Mouse (Mus musculus) cortical plate, adult 2 months (tissue): ENCODE data around the gene Ubr1. TPM values are rescaled to one million over a fixed set of nuclear protein-coding genes. Genes with fewer than 3 reads are reported as not detected.
A peak's percentile ranks its signal among the peaks of the same experiment; 100 is the strongest.
"Not testable (repeated sequence)": the region's sequence is repeated elsewhere in the genome, so short reads cannot be mapped to it uniquely, and the experiment has no call there.

ENCODE experiments used
- H3K27ac ChIP-seq: fragments of 200-500 bp; 2 replicates; pipeline ENCODE4 v1.5.1; 2012; ENCODE audit warnings: low read length, control low read depth, inconsistent platforms; ENCODE audit not compliant: insufficient read depth
- H3K4me1 ChIP-seq: fragments of 200-500 bp; 2 replicates; pipeline ENCODE4 v1.6.1; 2011; ENCODE audit warnings: low read length; ENCODE audit not compliant: control insufficient read depth, insufficient read depth
- H3K4me3 ChIP-seq: fragments of 200-500 bp; 2 replicates; pipeline ENCODE4 v1.5.1; 2011; ENCODE audit warnings: mild to moderate bottlenecking, low read length, control low read depth; ENCODE audit not compliant: insufficient read depth
- CTCF ChIP-seq: fragments of 200-500 bp; IDR thresholded peaks from 2 replicates; pipeline ENCODE4 v1.5.1; 2011; ENCODE audit warnings: mild to moderate bottlenecking, control low read depth, low read length; ENCODE audit not compliant: insufficient read depth; ENCODE audit errors: extremely low read depth
- POLR2A ChIP-seq: fragments of 200-500 bp; IDR thresholded peaks from 2 replicates; pipeline ENCODE4 v1.6.1; 2011; ENCODE audit warnings: mild to moderate bottlenecking, low read length, control low read depth; ENCODE audit not compliant: insufficient read depth; ENCODE audit errors: extremely low read depth
- polyA plus RNA-seq: library from polyadenylated mRNA; depleted of rRNA; stranded (reverse); fragments of >200 nt; gene quantifications from 2 replicates; pipeline ENCODE4 v1.2.3, GENCODE M21; 2012

Gene Ubr1
- polyA plus RNA-seq, 1 experiment = 16.5 TPM

- H3K4me1 ChIP-seq = no peaks in the 10 kb centered on the region
- TF ChIP-seq CTCF = peak; percentile 20; the same call in 1 of the 2 replicates
- no peak for TF ChIP-seq POLR2A
- no peak overlapping the region for H3K27ac ChIP-seq
- H3K4me3 ChIP-seq = no peak overlapping the region
Measured at GRCm38 (mm10) chr2:121003586-121003985, 33.1 kb upstream of the Ubr1 start.

GRCm38 (mm10) chr2:120998863-120999262, 28.3 kb upstream of the Ubr1 start:
- Histone ChIP-seq H3K4me3 (no peak overlapping the region), H3K4me1 (no peaks in the 10 kb centered on the region), H3K27ac (no peak overlapping the region)
- no peak for TF ChIP-seq CTCF
- no peak for TF ChIP-seq POLR2A

GRCm38 (mm10) chr2:120996607-120997006, 26.1 kb upstream of the Ubr1 start:
- not testable (repeated sequence) for H3K4me1 ChIP-seq, H3K27ac ChIP-seq, H3K4me3 ChIP-seq

DNA sequence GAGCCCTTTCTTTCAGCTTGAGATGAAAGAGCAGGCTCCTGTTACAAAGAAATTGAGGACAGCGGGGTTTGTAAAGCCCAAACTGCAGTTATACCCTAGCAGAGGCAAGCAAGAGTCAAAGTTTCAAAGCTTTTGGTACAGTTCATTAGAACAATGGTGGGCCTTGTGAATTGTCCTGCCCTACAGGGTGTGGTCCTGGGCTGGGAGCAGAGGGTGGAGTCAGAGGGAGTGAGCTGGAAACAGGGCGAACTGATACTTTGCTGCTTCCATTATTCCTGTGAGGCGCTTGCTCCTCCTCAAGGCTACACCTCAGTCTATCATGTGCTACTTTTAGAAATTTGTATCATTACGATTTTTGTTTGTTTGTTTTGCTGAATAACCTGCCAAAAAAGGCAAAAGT, 20.7 kb upstream of the Ubr1 start:
- TF ChIP-seq POLR2A (no peak), CTCF (no peak)
- Histone ChIP-seq H3K4me1 (no peaks in the 10 kb centered on the region), H3K27ac (no peak overlapping the region), H3K4me3 (no peak overlapping the region)

GRCm38 (mm10) chr2:120985241-120985640, 14.7 kb upstream of the Ubr1 start:
- Histone ChIP-seq H3K27ac (no peak overlapping the region), H3K4me3 (no peak overlapping the region), H3K4me1 (no peaks in the 10 kb centered on the region)
- TF ChIP-seq CTCF (no peak), POLR2A (no peak)

GRCm38 (mm10) chr2:120983611-120984010, 13.1 kb upstream of the Ubr1 start:
- H3K4me3 ChIP-seq = no peak overlapping the region
- H3K4me1 ChIP-seq = no peaks in the 10 kb centered on the region
- no peak for TF ChIP-seq CTCF
- no peak for TF ChIP-seq POLR2A
- no peak overlapping the region for H3K27ac ChIP-seq

DNA sequence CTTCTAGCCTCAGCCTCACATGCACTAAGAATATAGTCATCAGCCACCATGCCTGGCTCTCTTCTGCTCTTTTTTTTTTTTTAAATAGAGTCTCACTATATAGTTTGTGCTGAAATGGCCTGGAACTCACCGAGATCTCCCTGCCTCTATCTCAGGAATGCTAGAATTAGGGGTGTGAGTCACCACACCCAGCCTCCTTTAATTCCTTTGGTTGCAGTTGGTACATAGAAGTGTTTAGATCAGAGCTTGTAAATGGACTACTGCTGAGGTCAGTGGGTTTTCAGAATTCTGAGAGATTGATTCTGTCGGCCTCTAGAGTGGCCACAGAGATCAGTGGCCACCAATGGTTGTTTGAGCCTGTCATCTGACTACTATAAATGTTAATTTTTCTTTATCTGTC, 10.3 kb upstream of the Ubr1 start:
- TF ChIP-seq POLR2A (no peak), CTCF (no peak)
- Histone ChIP-seq H3K4me3 (no peak overlapping the region), H3K4me1 (no peaks in the 10 kb centered on the region), H3K27ac (no peak overlapping the region)

GRCm38 (mm10) chr2:120979819-120980218, 9.3 kb upstream of the Ubr1 start:
- TF ChIP-seq CTCF (no peak), POLR2A (no peak)
- Histone ChIP-seq H3K27ac (no peak overlapping the region), H3K4me1 (no peaks in the 10 kb centered on the region), H3K4me3 (no peak overlapping the region)

GRCm38 (mm10) chr2:120978693-120979037, 8.2 kb upstream of the Ubr1 start:
- H3K4me3 ChIP-seq = no peak overlapping the region
- no peak overlapping the region for H3K27ac ChIP-seq
- H3K4me1 ChIP-seq = no peaks in the 10 kb centered on the region
- TF ChIP-seq CTCF (no peak), POLR2A (no peak)

GRCm38 (mm10) chr2:120977926-120978692, 7.6 kb upstream of the Ubr1 start:
- no peaks in the 10 kb centered on the region for H3K4me1 ChIP-seq
- H3K4me3 ChIP-seq = peak overlapping the region; percentile 79
- no peak overlapping the region; the same call in 1 of the 2 replicates for H3K27ac ChIP-seq
- TF ChIP-seq CTCF (no peak), POLR2A (no peak)
